Mouse (Mus musculus): ENCODE results near the gene Slc37a3.

DNA sequence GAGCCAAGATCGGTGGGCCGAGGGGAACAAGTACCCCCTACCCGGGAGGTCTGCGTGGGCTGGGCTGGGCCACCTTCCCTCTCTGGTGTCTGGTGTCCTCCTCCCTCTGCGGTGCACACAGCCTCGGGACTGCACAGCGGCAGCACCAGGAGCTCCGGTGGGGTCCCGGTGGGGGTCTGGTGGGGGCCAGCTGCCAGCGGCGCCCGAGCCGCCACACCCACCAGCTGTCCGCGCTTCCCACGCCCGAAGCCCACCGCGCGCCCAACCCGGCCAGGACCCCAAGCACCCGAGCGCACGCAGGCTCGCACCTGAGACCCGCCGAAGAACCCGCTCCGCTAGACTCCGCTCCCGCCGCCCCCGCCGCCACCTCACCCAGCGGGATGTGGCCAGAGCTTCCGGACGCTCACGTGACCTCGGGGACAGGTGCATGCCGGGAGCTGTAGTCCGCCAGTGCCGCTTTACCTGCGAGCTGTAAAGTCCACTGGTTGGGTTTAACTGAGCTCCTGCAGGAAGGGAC lies at the start of gene Slc37a3:
- TF ChIP-seq CTCF (IDR thresholded peaks at IDR 0.05; ENCODE audit: control insufficient read depth, insufficient read depth, low read length) (no peak), POLR2A (IDR thresholded peaks at IDR 0.05; ENCODE audit: borderline replicate concordance, control insufficient read depth, low read depth, low read length) (peak; percentile 63; the same call in 1 of the 2 replicates)
